Mouse (Mus musculus) spleen, postnatal 4 days (tissue): ENCODE data around the gene Zfp59.
"Not testable (repeated sequence)": the region's sequence is repeated elsewhere in the genome, so short reads cannot be mapped to it uniquely, and the experiment has no call there.

Experiments used
- DNase-seq, 2 experiments: peaks; one replicate each; pipeline ENCODE4 v3.0.0; 2022; ENCODE audit warnings: low spot score in 2 of 2

Zfp59 gene

GRCm38 (mm10) chr7:27862578-27862977 lies 24.2 kb downstream of the Zfp59 start:
- DNase-seq, result not testable (repeated sequence)

GRCm38 (mm10) chr7:27881721-27882120 lies 43.3 kb downstream of the Zfp59 start:
- DNase-seq, result no peak

GRCm38 (mm10) chr7:27900601-27901000 lies 62.2 kb downstream of the Zfp59 start:
- no peak for DNase-seq

DNA sequence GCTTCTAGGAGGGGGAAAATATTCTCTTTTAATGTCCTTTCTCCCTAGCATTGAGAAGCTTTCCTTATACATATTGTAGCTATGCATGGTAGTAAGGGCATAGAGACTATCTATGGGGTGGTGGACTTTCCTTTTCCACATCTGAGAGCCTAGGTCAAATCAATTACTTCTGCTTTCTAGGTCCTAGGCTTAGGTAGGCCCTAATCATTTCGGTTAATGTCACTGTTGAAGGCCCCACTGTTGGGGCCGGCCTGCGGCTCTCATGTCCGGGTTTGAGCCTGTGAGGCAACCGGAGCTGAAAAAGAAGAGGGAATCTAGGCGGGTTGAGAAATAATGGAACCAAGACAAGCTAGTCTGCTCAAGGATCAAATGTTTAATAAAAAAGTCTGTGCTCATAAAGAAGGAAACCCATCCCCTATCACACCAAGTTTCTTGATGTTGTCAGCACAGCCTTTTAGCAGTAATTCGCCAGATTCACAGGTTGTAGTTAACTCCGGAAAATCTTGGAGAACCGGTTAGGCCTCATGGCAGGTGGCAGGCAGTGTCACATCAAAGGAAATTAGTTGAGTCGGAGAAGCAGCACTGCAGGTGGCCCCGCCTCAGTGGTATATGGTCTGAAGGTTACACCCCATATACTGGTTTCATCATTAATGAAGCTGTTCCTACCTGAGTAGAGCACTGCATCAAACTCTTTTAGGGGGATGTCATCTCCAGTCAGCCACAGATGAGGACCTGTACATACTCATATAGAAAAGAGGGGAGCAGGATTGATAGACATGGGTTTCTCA lies 66.8 kb downstream of the Zfp59 start:
- no peak for DNase-seq
